Mouse (Mus musculus): Measurements from ENCODE around the gene Cdc42ep3. TPM values are rescaled to one million over a fixed set of nuclear protein-coding genes. Genes with fewer than 3 reads are reported as not detected.

Cdc42ep3 gene
- total and polyA plus RNA-seq, 3 experiments: 0.11 TPM; not detected in 2

DNA sequence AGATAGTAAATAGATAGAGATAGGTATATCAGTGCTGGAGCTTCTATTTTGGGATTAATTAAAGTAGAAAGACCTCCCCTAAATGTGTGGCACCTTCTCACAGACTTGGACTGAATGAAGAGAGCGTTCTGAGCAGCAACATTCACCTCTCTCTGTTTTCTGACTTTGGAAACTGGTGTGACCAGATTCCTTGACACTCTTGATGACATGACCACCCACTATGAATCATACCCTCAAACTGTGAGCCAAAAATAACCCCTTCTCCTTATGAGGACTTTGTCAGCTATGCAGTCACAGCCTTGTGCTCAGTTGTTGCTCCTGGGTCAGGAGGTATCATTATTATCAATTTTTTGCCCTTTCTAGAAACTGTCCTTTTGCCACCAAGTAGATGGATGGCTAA is 55.0 kb downstream of the Cdc42ep3 start:
- no peak for DNase-seq (ENCODE audit: low spot score)
- no peak overlapping the region for H3K4me3 ChIP-seq (ENCODE audit: low read depth, low read length)
- TF ChIP-seq POLR2AphosphoS5 (IDR thresholded peaks at IDR 0.05; ENCODE audit: insufficient replicate concordance, low read depth, low read length): no peak
- no peaks in the 10 kb centered on the region for H3K27me3 ChIP-seq (ENCODE audit: insufficient read depth, low read length)
- no peaks in the 10 kb centered on the region for H3K4me1 ChIP-seq (ENCODE audit: insufficient read depth, low read depth, low read length)
- ATAC-seq (ENCODE audit: extremely low read depth, insufficient number of reproducible peaks, low FRiP score, poor library complexity, severe bottlenecking): no peak
- H3K36me3 ChIP-seq (replicated peaks): no peaks in the 10 kb centered on the region
- H3K9me3 ChIP-seq (replicated peaks): peaks cover 43% of the 10 kb centered on the region

DNA sequence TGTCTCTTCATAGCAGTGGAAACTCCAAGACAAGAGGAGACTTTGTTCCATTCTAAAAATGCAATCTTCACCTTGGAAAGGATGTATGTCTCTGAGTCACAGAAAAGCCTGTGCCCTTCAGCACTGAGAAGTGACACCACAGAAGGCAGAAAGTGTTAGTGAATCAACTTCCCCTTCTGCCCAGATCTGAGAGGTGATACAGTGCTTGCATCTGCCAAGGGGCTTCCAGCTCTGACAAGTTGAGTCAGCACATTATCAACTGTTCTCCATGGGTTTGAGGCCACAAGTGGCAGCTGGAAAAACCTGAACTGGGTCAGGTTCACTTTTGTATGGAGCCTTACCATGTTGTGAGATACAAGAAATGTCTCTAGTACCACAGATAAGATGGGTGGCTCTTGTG is 55.9 kb downstream of the Cdc42ep3 start:
- Histone ChIP-seq H3K36me3 (replicated peaks) (no peaks in the 10 kb centered on the region), H3K4me3 (ENCODE audit: low read depth, low read length) (no peak overlapping the region), H3K9me3 (replicated peaks) (peaks cover 37% of the 10 kb centered on the region), H3K27me3 (ENCODE audit: insufficient read depth, low read length) (no peaks in the 10 kb centered on the region), H3K4me1 (ENCODE audit: insufficient read depth, low read depth, low read length) (no peaks in the 10 kb centered on the region)
- TF ChIP-seq TAL1 (conservative IDR thresholded peaks at IDR 0.05; ENCODE audit: low read depth, low read length) (no peak), POLR2AphosphoS5 (IDR thresholded peaks at IDR 0.05; ENCODE audit: insufficient replicate concordance, low read depth, low read length) (no peak), GATA2 (IDR thresholded peaks at IDR 0.05; ENCODE audit: borderline replicate concordance, low read depth, low read length) (no peak), CTCF (IDR thresholded peaks at IDR 0.05; ENCODE audit: low read depth, low read length) (no peak), GATA1 (IDR thresholded peaks at IDR 0.05; ENCODE audit: borderline replicate concordance, low read length) (no peak)
- DNase-seq (ENCODE audit: low spot score) (no peak), ATAC-seq (ENCODE audit: extremely low read depth, insufficient number of reproducible peaks, low FRiP score, poor library complexity, severe bottlenecking) (no peak)

DNA sequence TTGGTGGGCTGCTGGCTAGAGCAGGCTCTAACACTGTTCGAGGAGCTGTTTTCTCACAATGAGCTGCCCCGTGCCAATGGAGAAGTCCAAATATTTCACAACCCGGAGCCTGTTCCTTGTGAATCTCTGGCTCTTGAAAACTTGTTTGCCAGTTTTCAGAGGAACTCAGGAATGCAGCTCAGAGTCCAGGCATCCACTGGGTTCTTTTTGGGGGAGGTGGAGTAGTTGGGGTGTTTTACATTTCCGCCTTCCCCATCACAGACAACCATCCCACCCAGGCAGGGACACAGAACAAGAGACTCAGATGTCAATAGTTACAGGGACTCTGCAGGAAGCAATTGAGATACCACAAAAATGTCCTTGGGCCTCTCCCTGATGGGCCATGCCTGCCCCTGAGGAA is 59.0 kb downstream of the Cdc42ep3 start:
- H3K27me3 ChIP-seq (ENCODE audit: insufficient read depth, low read length): no peaks in the 10 kb centered on the region
- no peaks in the 10 kb centered on the region for H3K36me3 ChIP-seq (replicated peaks)
- no peak for TF ChIP-seq CTCF (IDR thresholded peaks at IDR 0.05; ENCODE audit: low read depth, low read length)
- no peak for TF ChIP-seq GATA2 (IDR thresholded peaks at IDR 0.05; ENCODE audit: borderline replicate concordance, low read depth, low read length)
- no peak for TF ChIP-seq TAL1 (conservative IDR thresholded peaks at IDR 0.05; ENCODE audit: low read depth, low read length)
- no peak for TF ChIP-seq GATA1 (IDR thresholded peaks at IDR 0.05; ENCODE audit: borderline replicate concordance, low read length)
- no peak for TF ChIP-seq POLR2AphosphoS5 (IDR thresholded peaks at IDR 0.05; ENCODE audit: insufficient replicate concordance, low read depth, low read length)
- ATAC-seq (ENCODE audit: extremely low read depth, insufficient number of reproducible peaks, low FRiP score, poor library complexity, severe bottlenecking) (no peak), DNase-seq (ENCODE audit: low spot score) (no peak)
- H3K9me3 ChIP-seq (replicated peaks): peaks cover 23% of the 10 kb centered on the region
- no peaks in the 10 kb centered on the region for H3K4me1 ChIP-seq (ENCODE audit: insufficient read depth, low read depth, low read length)
- no peak overlapping the region for H3K4me3 ChIP-seq (ENCODE audit: low read depth, low read length)

DNA sequence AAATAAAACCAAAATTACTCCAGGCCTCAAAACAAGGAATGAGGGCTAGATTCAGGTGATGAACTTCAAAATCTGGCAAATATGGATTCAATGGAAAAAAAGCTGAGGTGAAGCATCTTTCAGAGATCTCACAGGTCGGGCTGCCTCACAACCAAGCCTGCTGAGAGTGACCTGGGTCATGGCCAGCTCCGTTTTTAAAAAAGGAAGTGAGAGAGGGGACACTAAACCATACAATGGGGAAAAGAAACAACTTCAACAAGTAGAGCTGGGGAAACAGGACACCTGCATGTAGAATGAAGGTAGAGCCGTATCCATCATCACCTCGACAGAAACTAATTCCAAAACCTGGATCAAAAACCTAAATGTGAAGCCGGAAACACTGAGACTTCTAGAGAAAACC is 63.2 kb downstream of the Cdc42ep3 start:
- Histone ChIP-seq H3K36me3 (replicated peaks) (no peaks in the 10 kb centered on the region), H3K4me3 (ENCODE audit: low read depth, low read length) (no peak overlapping the region), H3K27me3 (ENCODE audit: insufficient read depth, low read length) (no peaks in the 10 kb centered on the region), H3K9me3 (replicated peaks) (peaks cover 13% of the 10 kb centered on the region), H3K4me1 (ENCODE audit: insufficient read depth, low read depth, low read length) (no peaks in the 10 kb centered on the region)
- ATAC-seq (ENCODE audit: extremely low read depth, insufficient number of reproducible peaks, low FRiP score, poor library complexity, severe bottlenecking): no peak
- no peak for DNase-seq (ENCODE audit: low spot score)
- no peak for TF ChIP-seq GATA1 (IDR thresholded peaks at IDR 0.05; ENCODE audit: borderline replicate concordance, low read length)
- TF ChIP-seq POLR2AphosphoS5 (IDR thresholded peaks at IDR 0.05; ENCODE audit: insufficient replicate concordance, low read depth, low read length): no peak

DNA sequence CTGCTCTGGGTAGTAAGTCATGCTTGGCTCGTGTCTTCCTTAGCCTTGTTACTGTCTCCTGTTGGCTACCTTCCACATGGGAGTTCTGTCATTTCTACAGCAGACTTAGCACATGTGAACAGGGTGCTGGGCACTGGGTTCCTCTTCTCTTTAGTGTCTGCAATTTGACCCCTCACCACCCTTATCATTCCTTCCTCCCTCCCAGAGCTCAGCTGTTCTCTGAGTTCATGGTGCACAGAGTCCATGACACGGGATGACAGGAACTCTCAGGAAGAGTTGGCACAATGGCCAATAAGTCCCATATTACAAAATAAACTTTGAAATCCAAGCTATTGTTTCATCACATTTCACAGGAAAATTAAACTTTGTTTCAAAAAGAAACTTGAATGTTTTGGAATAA is 64.2 kb downstream of the Cdc42ep3 start:
- no peaks in the 10 kb centered on the region for H3K36me3 ChIP-seq (replicated peaks)
- H3K9me3 ChIP-seq (replicated peaks): peaks cover 11% of the 10 kb centered on the region
- H3K27me3 ChIP-seq (ENCODE audit: insufficient read depth, low read length): no peaks in the 10 kb centered on the region
- DNase-seq (ENCODE audit: low spot score): no peak
- H3K4me3 ChIP-seq (ENCODE audit: low read depth, low read length): no peak overlapping the region
- H3K4me1 ChIP-seq (ENCODE audit: insufficient read depth, low read depth, low read length): no peaks in the 10 kb centered on the region
- TF ChIP-seq POLR2AphosphoS5 (IDR thresholded peaks at IDR 0.05; ENCODE audit: insufficient replicate concordance, low read depth, low read length): no peak
- no peak for TF ChIP-seq CTCF (IDR thresholded peaks at IDR 0.05; ENCODE audit: low read depth, low read length)
- TF ChIP-seq GATA1 (IDR thresholded peaks at IDR 0.05; ENCODE audit: borderline replicate concordance, low read length): no peak
- no peak for TF ChIP-seq GATA2 (IDR thresholded peaks at IDR 0.05; ENCODE audit: borderline replicate concordance, low read depth, low read length)
- TF ChIP-seq TAL1 (conservative IDR thresholded peaks at IDR 0.05; ENCODE audit: low read depth, low read length): no peak
- no peak for ATAC-seq (ENCODE audit: extremely low read depth, insufficient number of reproducible peaks, low FRiP score, poor library complexity, severe bottlenecking)

DNA sequence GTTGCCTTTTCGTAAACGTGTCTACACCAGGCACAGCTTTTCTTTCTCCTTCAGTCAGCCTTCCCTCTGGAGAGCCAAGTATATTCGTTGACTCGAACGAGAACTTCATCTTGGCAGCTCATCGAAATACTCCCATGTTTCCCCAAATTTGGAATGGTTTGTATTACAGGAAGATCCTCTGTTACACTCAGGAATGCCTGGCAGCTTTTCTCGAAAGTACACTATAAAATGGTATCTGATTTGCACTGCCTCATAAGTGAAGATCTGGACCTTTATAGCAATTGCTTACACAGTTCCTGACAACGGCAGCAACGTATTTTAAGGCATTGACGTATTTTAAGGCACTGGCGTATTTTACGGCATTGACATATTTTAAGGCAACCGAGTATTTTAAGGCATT is 67.6 kb downstream of the Cdc42ep3 start:
- H3K36me3 ChIP-seq (replicated peaks): no peaks in the 10 kb centered on the region
- TF ChIP-seq GATA2 (IDR thresholded peaks at IDR 0.05; ENCODE audit: borderline replicate concordance, low read depth, low read length): no peak
- TF ChIP-seq TAL1 (conservative IDR thresholded peaks at IDR 0.05; ENCODE audit: low read depth, low read length): no peak
- no peak for TF ChIP-seq POLR2AphosphoS5 (IDR thresholded peaks at IDR 0.05; ENCODE audit: insufficient replicate concordance, low read depth, low read length)
- TF ChIP-seq CTCF (IDR thresholded peaks at IDR 0.05; ENCODE audit: low read depth, low read length): no peak
- TF ChIP-seq GATA1 (IDR thresholded peaks at IDR 0.05; ENCODE audit: borderline replicate concordance, low read length): no peak
- H3K4me3 ChIP-seq (ENCODE audit: low read depth, low read length): no peak overlapping the region
- H3K4me1 ChIP-seq (ENCODE audit: insufficient read depth, low read depth, low read length): no peaks in the 10 kb centered on the region
- no peak for DNase-seq (ENCODE audit: low spot score)
- ATAC-seq (ENCODE audit: extremely low read depth, insufficient number of reproducible peaks, low FRiP score, poor library complexity, severe bottlenecking): no peak
- peaks cover 14% of the 10 kb centered on the region for H3K9me3 ChIP-seq (replicated peaks)
- no peaks in the 10 kb centered on the region for H3K27me3 ChIP-seq (ENCODE audit: insufficient read depth, low read length)

DNA sequence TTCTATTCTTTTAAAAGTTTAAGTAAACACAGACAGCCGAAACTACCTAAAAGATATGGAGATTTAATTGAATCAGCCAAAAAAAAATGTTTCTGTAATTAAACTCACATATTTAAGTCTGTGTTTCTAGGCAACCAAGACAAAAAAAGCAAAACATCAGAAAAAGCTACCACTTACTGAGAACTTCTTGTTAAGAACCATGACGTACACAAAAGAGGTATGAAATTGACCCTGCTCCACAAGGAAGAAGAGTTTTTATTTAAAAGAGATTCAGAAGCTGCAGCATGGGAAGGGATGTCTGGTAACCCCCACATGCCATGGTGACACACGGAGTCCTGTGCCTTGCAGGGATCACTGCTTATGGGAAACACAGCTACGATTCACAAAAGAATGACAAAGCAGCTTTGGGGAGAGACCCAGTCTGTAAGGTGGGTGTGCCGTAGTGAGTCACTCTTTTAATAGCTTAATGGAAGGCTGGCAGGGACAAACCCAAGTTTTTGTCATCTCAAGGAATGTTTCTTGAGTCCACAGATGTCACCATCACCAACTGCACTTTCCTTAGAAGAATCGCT is 69.8 kb downstream of the Cdc42ep3 start:
- DNase-seq (ENCODE audit: low spot score) (no peak), ATAC-seq (ENCODE audit: extremely low read depth, insufficient number of reproducible peaks, low FRiP score, poor library complexity, severe bottlenecking) (no peak)
- Histone ChIP-seq H3K9me3 (replicated peaks) (peaks cover 12% of the 10 kb centered on the region), H3K36me3 (replicated peaks) (no peaks in the 10 kb centered on the region), H3K4me1 (ENCODE audit: insufficient read depth, low read depth, low read length) (no peaks in the 10 kb centered on the region), H3K4me3 (ENCODE audit: low read depth, low read length) (no peak overlapping the region), H3K27me3 (ENCODE audit: insufficient read depth, low read length) (no peaks in the 10 kb centered on the region)
- no peak for TF ChIP-seq GATA1 (IDR thresholded peaks at IDR 0.05; ENCODE audit: borderline replicate concordance, low read length)
- no peak for TF ChIP-seq TAL1 (conservative IDR thresholded peaks at IDR 0.05; ENCODE audit: low read depth, low read length)
- no peak for TF ChIP-seq CTCF (IDR thresholded peaks at IDR 0.05; ENCODE audit: low read depth, low read length)
- no peak for TF ChIP-seq GATA2 (IDR thresholded peaks at IDR 0.05; ENCODE audit: borderline replicate concordance, low read depth, low read length)
- no peak for TF ChIP-seq POLR2AphosphoS5 (IDR thresholded peaks at IDR 0.05; ENCODE audit: insufficient replicate concordance, low read depth, low read length)

Measured in G1E (cell line).